Mouse (Mus musculus) lung, postnatal 0 days (tissue): ENCODE measurements around the gene Adgra1. TPM values are rescaled to one million over a fixed set of nuclear protein-coding genes. Genes with fewer than 3 reads are reported as not detected.

Source experiments
- ATAC-seq: fragments of 200-750 bp; cut with Nextera tagmentation; 2 replicates; pipeline ENCODE4 v1.8.0; 2017; ENCODE audit warnings: moderate library complexity
- DNase-seq: peaks from one replicate; pipeline ENCODE4 v3.0.0-alpha.2; 2016; ENCODE audit warnings: low spot score
- H3K27ac ChIP-seq: fragments of 300-500 bp; sonication (generic); 2 replicates; pipeline ENCODE4 v1.5.1; 2014; ENCODE audit warnings: antibody characterized with exemption, mild to moderate bottlenecking, low read length, mixed read lengths
- H3K27me3 ChIP-seq: fragments of 300-500 bp; sonication (generic); replicated peaks from 2 replicates; pipeline ENCODE4 v1.6.1; 2014; ENCODE audit warnings: low read length, mixed read lengths; ENCODE audit not compliant: insufficient read depth
- H3K36me3 ChIP-seq: fragments of 300-500 bp; sonication (generic); 2 replicates; pipeline ENCODE4 v1.6.1; 2014; ENCODE audit warnings: low read length, mixed read lengths; ENCODE audit not compliant: insufficient read depth
- H3K4me1 ChIP-seq: fragments of 300-500 bp; sonication (generic); 2 replicates; pipeline ENCODE4 v1.6.1; 2014; ENCODE audit warnings: antibody characterized with exemption, low read depth, low read length, mixed read lengths; ENCODE audit not compliant: insufficient read depth
- H3K4me2 ChIP-seq: fragments of 300-500 bp; sonication (generic); replicated peaks from 2 replicates; pipeline ENCODE4 v1.6.1; 2014; ENCODE audit warnings: low read depth, mild to moderate bottlenecking, low read length, moderate library complexity, mixed read lengths
- H3K4me3 ChIP-seq: fragments of 300-500 bp; sonication (generic); 2 replicates; pipeline ENCODE4 v1.5.1; 2014; ENCODE audit warnings: low read depth, low read length
- H3K9ac ChIP-seq: fragments of 300-500 bp; sonication (generic); replicated peaks from 2 replicates; pipeline ENCODE4 v1.6.1; 2014; ENCODE audit warnings: low read depth, mild to moderate bottlenecking
- H3K9me3 ChIP-seq: fragments of 300-500 bp; sonication (generic); 2 replicates; pipeline ENCODE4 v1.6.1; 2016; ENCODE audit warnings: low read length, mixed read lengths
- CTCF ChIP-seq: IDR thresholded peaks from 2 replicates; pipeline ENCODE4 v1.5.1; 2016; ENCODE audit warnings: antibody characterized with exemption, mild to moderate bottlenecking
- EP300 ChIP-seq: IDR thresholded peaks from 2 replicates; pipeline ENCODE4 v1.6.1; 2016; ENCODE audit warnings: antibody characterized with exemption, mild to moderate bottlenecking, control low read depth
- WGBS: fragments of 180-500 bp; shearing (Covaris S2); extraction: QIAGEN DNeasy Blood & Tissue Kit; methylation state at CpG from one replicate; pipeline ENCODE4 v1.1.7; 2014; 5-methylcytosine and 5-hydroxymethylcytosine counted together
- polyA plus RNA-seq: library from polyadenylated mRNA; unstranded; fragments of >200 nt; fragmentation: Nextera tagmentation; extraction: Ambion mirVana; gene quantifications from 2 replicates; pipeline ENCODE4 v1.2.1, GENCODE M21; 2015

The Adgra1 gene
- polyA plus RNA-seq, 1 experiment from 2014 or later, result 0.11 TPM

DNA sequence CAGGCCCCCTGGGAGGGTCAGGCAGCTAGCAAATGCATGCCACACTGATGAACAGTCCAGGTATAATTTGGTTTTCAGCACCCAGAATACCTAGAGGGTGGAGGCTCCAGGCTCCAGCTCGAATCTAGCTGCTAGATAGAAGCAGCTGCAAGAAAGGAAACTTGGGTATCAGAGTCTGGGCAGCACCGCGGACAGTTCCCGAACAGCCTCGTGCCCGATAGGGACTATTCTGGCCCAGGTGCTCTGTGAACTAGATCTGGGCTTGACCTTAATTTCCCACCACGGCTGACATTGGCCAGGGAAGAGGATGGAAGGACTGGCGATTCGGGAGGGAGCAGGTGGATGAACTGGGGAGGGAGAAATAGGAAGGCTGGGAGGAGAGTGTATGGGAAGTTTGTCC is 6.3 kb upstream of the Adgra1 start:
- WGBS, result 7% methylated on average over 9 of the region's 9 CpGs
- H3K9me3 ChIP-seq, result no peaks in the 10 kb centered on the region
- ATAC-seq (no peak), DNase-seq (no peak)
- TF ChIP-seq EP300 (no peak), CTCF (no peak)
- no peaks in the 10 kb centered on the region for H3K4me1 ChIP-seq
- no peak overlapping the region for H3K4me2 ChIP-seq
- no peaks in the 10 kb centered on the region for H3K36me3 ChIP-seq
- H3K27ac ChIP-seq, result no peak overlapping the region
- no peak overlapping the region for H3K4me3 ChIP-seq
- H3K27me3 ChIP-seq, result no peaks in the 10 kb centered on the region
- no peak overlapping the region for H3K9ac ChIP-seq

DNA sequence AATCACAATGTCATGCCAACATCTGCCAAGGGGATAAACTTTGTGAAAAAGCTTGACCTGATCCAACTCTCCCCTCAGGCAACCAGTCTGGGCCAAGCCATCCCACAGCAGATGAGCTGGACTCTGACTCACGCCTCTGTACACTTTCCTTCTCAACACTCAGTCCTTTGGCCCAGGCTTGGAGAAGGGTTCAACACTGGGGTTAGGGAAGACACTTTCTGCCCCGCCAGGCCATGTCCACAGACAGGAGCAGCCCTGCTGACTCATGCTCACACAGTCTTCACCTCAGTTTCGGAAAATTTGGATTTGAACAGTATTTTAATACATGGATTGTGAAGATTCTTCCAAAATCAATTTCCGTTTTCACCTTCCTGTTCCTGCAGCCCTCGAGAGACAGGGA is 442 bp upstream of the Adgra1 start:
- H3K27ac ChIP-seq, result no peak overlapping the region
- ATAC-seq, result no peak
- H3K4me3 ChIP-seq, result no peak overlapping the region
- no peak overlapping the region for H3K9ac ChIP-seq
- 27% methylated on average over 5 of the region's 5 CpGs for WGBS
- no peaks in the 10 kb centered on the region for H3K9me3 ChIP-seq
- no peaks in the 10 kb centered on the region for H3K36me3 ChIP-seq
- no peaks in the 10 kb centered on the region for H3K4me1 ChIP-seq
- DNase-seq, result no peak
- no peak overlapping the region for H3K4me2 ChIP-seq
- H3K27me3 ChIP-seq, result peaks cover 8% of the 10 kb centered on the region; the same call in 1 of the 2 replicates
- no peak for TF ChIP-seq EP300
- no peak for TF ChIP-seq CTCF

DNA sequence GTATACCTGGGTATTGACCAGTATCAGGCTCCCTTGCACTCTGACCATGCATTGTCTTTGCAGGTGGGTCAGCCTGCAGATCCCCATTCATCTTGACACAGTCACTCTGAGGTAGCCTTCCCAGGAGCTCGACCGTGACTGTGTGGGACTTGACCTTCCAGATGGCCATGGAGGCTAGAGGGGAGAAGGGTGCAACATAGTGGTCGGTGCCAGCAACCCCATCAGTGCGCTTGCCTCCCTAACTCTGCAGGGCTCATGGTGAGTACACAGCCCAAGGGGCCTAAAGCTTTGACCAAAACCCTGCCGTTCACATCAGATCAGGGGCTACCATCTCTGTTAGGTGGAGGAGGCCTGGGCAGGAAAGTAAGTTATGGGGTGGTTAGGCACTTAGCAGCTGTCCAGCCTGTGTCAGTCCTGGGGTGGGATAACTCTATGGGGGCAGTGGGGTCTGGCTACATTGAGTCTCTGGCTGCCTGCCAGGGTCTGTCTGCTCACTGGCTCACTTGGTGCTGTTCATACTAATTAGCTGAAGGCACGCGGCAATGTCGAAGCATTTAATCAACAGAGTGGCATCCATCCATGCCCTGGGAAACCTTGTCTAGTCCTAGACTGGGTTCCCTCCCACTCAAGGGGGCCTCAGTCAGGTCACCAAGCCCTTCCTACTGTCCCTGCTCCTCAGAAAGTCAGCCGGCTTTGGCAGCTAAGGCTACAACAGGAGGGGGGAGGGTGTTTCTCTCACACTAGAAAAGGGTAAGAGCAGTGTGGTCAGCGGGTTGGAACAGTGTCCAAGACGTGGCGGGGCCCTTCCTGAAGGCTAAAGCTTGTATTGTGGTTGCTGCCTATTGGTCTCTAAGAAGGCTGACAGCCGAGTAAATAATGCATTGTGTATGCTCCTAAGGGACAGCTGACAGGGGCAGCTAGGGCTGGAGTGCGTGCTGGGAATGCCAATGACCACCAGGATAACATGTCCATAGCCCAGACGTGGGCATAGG is 1.5 kb downstream of the Adgra1 start:
- ATAC-seq, result no peak
- WGBS, result 54% methylated on average over 15 of the region's 15 CpGs
- H3K9ac ChIP-seq, result no peak overlapping the region

DNA sequence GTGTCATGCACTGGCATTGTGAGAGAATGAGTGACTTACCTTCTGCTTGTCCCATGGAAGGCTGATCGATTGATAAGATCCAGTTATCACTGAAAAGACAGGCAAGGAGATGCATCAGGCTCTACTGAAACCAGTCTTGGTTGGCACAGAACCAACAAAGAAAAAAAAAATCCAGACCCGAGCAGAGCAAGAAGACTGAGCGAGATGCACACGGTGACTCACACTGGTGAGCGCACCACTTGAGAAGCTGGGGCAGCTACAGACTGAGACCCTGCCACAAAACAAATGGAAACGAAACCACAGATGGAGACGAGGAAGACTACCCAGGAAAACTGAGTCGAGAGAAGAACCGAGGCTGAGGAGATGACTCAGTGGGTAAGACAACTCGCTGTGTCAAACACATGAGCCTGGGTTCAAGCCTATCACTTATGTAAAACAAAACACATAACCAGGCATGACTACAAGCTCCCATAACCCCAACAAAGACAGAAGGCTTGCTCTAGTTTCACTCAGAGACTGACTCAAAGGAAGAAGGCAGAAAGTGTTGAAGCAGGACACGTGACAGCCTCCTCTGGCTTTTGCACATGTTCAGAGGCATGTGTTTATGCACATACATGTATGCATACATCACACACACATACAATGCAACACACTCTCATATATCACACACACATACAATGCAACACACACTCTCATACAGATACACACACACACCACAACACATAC is 6.6 kb downstream of the Adgra1 start:
- Histone ChIP-seq H3K36me3 (no peaks in the 10 kb centered on the region), H3K4me2 (no peak overlapping the region), H3K27me3 (no peaks in the 10 kb centered on the region), H3K9me3 (no peaks in the 10 kb centered on the region), H3K9ac (no peak overlapping the region), H3K4me1 (no peaks in the 10 kb centered on the region), H3K27ac (no peak overlapping the region), H3K4me3 (no peak overlapping the region)
- WGBS, result 72% methylated on average over 11 of the region's 11 CpGs
- no peak for TF ChIP-seq EP300
- no peak for TF ChIP-seq CTCF
- ATAC-seq (no peak), DNase-seq (no peak)

More for the DNA sequence above, 1.5 kb downstream of the Adgra1 start:
- H3K27me3 ChIP-seq, result peaks cover 8% of the 10 kb centered on the region; the same call in 1 of the 2 replicates
- TF ChIP-seq CTCF (no peak), EP300 (no peak)
- H3K36me3 ChIP-seq, result no peaks in the 10 kb centered on the region
- no peak for DNase-seq
- no peak overlapping the region for H3K4me3 ChIP-seq
- H3K4me1 ChIP-seq, result no peaks in the 10 kb centered on the region
- H3K9me3 ChIP-seq, result no peaks in the 10 kb centered on the region
- no peak overlapping the region for H3K4me2 ChIP-seq
- no peak overlapping the region for H3K27ac ChIP-seq

DNA sequence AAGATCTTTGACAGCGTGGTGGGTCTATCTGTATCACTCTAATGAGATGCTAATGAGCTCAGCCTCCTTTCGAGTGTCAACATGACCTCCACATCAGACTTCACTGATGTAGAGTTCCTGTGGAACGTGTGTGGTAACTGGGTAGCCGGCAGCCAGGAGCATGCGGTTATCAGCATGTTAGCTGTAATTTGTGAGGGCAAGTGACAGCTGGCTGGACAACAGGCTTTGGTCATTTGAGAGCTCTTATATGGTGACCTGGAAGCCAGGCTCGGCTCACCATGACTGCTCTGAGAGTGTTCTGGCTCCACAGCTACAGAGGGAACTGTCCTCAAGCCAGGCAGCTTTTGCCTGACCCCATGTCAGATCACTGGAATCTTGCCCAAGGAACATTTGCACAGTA is 8.4 kb downstream of the Adgra1 start:
- Histone ChIP-seq H3K4me3 (no peak overlapping the region), H3K9me3 (no peaks in the 10 kb centered on the region), H3K27ac (no peak overlapping the region), H3K4me1 (no peaks in the 10 kb centered on the region), H3K27me3 (no peaks in the 10 kb centered on the region), H3K9ac (no peak overlapping the region), H3K4me2 (no peak overlapping the region), H3K36me3 (no peaks in the 10 kb centered on the region)
- 52% methylated on average over 6 of the region's 6 CpGs for WGBS
- DNase-seq (no peak), ATAC-seq (no peak)
- no peak for TF ChIP-seq CTCF
- no peak for TF ChIP-seq EP300

DNA sequence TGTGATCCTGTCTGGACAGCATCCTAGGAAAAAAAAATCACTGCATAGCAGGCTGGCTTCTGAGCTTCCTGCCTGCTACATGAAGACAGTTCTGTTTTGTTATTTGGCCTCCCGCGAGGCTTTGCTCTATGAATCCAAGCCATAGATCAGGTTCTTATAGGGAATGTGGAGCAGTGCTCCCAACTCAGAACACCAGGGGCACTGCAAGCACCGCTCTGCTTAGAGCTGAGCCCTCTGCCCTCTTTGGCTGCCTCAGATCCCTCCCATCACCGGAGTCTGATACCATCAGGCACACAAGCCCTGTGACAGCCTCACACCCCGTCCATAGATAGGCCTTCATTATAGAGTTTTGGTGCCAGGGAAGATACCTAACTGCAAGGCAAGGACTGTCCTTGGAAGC is 9.2 kb downstream of the Adgra1 start:
- DNase-seq, result no peak

More for the DNA sequence above, 9.2 kb downstream of the Adgra1 start:
- Histone ChIP-seq H3K36me3 (no peaks in the 10 kb centered on the region), H3K4me2 (no peak overlapping the region), H3K4me1 (no peaks in the 10 kb centered on the region), H3K9ac (no peak overlapping the region), H3K4me3 (no peak overlapping the region), H3K27me3 (no peaks in the 10 kb centered on the region), H3K9me3 (no peaks in the 10 kb centered on the region), H3K27ac (no peak overlapping the region)
- no peak for TF ChIP-seq EP300
- TF ChIP-seq CTCF, result peak; percentile 17; the same call in 1 of the 2 replicates
- 0 out of 2 replicates have a peak, but pooled peaks have one; percentile 25 for ATAC-seq
- WGBS, result 30% methylated on average over 5 of the region's 5 CpGs
